Mouse (Mus musculus): ENCODE measurements around the gene Tgfb3. TPM values are rescaled to one million over a fixed set of nuclear protein-coding genes. Genes with fewer than 3 reads are reported as not detected.

Gene Tgfb3
- polyA plus RNA-seq, 2 experiments = 1.2 to 1.3 TPM

- TF ChIP-seq CTCF (IDR thresholded peaks at IDR 0.05; ENCODE audit: low read depth) (no peak), EP300 (IDR thresholded peaks at IDR 0.05; ENCODE audit: low read depth) (no peak)
- ATAC-seq (ENCODE audit: insufficient read depth) = no peak
- H3K9me3 ChIP-seq (ENCODE audit: control insufficient read depth, low read length) = no peaks in the 10 kb centered on the region
- no peaks in the 10 kb centered on the region for H3K4me1 ChIP-seq (replicated peaks; ENCODE audit: control insufficient read depth in 2 of 2, insufficient read depth in 2 of 2, low read length in 1 of 2)
- no peak overlapping the region for H3K4me2 ChIP-seq (ENCODE audit: low read depth)
- no peak overlapping the region for H3K27ac ChIP-seq
- no peak for DNase-seq (ENCODE audit: low read depth in 3 of 3, low spot score in 3 of 3)
- H3K36me3 ChIP-seq (replicated peaks; ENCODE audit: control insufficient read depth, insufficient read depth, low read depth) = no peaks in the 10 kb centered on the region
- no peaks in the 10 kb centered on the region for H3K27me3 ChIP-seq (ENCODE audit: control insufficient read depth, insufficient read depth, low read length)
- WGBS (ENCODE audit: insufficient replicate concordance) = 63% methylated on average over 4 of the region's 4 CpGs
- H3K4me3 ChIP-seq (ENCODE audit: insufficient read depth in 1 of 2, low read depth in 2 of 2, low read length in 2 of 2) = no peak overlapping the region
- no peak overlapping the region for H3K9ac ChIP-seq (replicated peaks)
Measured at GRCm38 (mm10) chr12:86095806-86096205, 17.0 kb upstream of the Tgfb3 start.

- no peaks in the 10 kb centered on the region for H3K4me1 ChIP-seq (replicated peaks; ENCODE audit: control insufficient read depth in 2 of 2, insufficient read depth in 2 of 2, low read length in 1 of 2)
- H3K9me3 ChIP-seq (ENCODE audit: control insufficient read depth, low read length) = no peaks in the 10 kb centered on the region
- no peak for TF ChIP-seq CTCF (IDR thresholded peaks at IDR 0.05; ENCODE audit: low read depth)
- no peak for TF ChIP-seq EP300 (IDR thresholded peaks at IDR 0.05; ENCODE audit: low read depth)
- no peak overlapping the region for H3K9ac ChIP-seq (replicated peaks)
- H3K4me2 ChIP-seq (ENCODE audit: low read depth) = no peak overlapping the region
- 60% methylated on average over 4 of the region's 4 CpGs for WGBS (ENCODE audit: insufficient replicate concordance)
- H3K36me3 ChIP-seq (replicated peaks; ENCODE audit: control insufficient read depth, insufficient read depth, low read depth) = no peaks in the 10 kb centered on the region
- DNase-seq (ENCODE audit: low read depth in 3 of 3, low spot score in 3 of 3) (no peak), ATAC-seq (ENCODE audit: insufficient read depth) (no peak)
- H3K27ac ChIP-seq = no peak overlapping the region
- no peaks in the 10 kb centered on the region for H3K27me3 ChIP-seq (ENCODE audit: control insufficient read depth, insufficient read depth, low read length)
- no peak overlapping the region for H3K4me3 ChIP-seq (ENCODE audit: insufficient read depth in 1 of 2, low read depth in 2 of 2, low read length in 2 of 2)
Measured at GRCm38 (mm10) chr12:86094075-86094474, 15.2 kb upstream of the Tgfb3 start.

- no peak for ATAC-seq (ENCODE audit: insufficient read depth)
- no peak for DNase-seq (ENCODE audit: low read depth in 3 of 3, low spot score in 3 of 3)
- 57% methylated on average over 18 of the region's 18 CpGs for WGBS (ENCODE audit: insufficient replicate concordance)
Measured at GRCm38 (mm10) chr12:86091601-86092132, 12.8 kb upstream of the Tgfb3 start.

GRCm38 (mm10) chr12:86090764-86091163 is 11.9 kb upstream of the Tgfb3 start:
- DNase-seq (ENCODE audit: low read depth in 3 of 3, low spot score in 3 of 3) = no peak

More at GRCm38 (mm10) chr12:86091601-86092132, 12.8 kb upstream of the Tgfb3 start:
- Histone ChIP-seq H3K9me3 (ENCODE audit: control insufficient read depth, low read length) (no peaks in the 10 kb centered on the region), H3K4me2 (ENCODE audit: low read depth) (no peak overlapping the region), H3K27me3 (ENCODE audit: control insufficient read depth, insufficient read depth, low read length) (no peaks in the 10 kb centered on the region), H3K4me1 (replicated peaks; ENCODE audit: control insufficient read depth in 2 of 2, insufficient read depth in 2 of 2, low read length in 1 of 2) (no peaks in the 10 kb centered on the region), H3K9ac (replicated peaks) (no peak overlapping the region), H3K27ac (no peak overlapping the region), H3K36me3 (replicated peaks; ENCODE audit: control insufficient read depth, insufficient read depth, low read depth) (no peaks in the 10 kb centered on the region), H3K4me3 (ENCODE audit: insufficient read depth in 1 of 2, low read depth in 2 of 2, low read length in 2 of 2) (no peak overlapping the region)
- no peak for TF ChIP-seq EP300 (IDR thresholded peaks at IDR 0.05; ENCODE audit: low read depth)
- TF ChIP-seq CTCF (IDR thresholded peaks at IDR 0.05; ENCODE audit: low read depth) = no peak

GRCm38 (mm10) chr12:86088042-86088441 is 9.2 kb upstream of the Tgfb3 start:
- TF ChIP-seq EP300 (IDR thresholded peaks at IDR 0.05; ENCODE audit: low read depth) (no peak), CTCF (IDR thresholded peaks at IDR 0.05; ENCODE audit: low read depth) (no peak)
- no peak overlapping the region for H3K4me2 ChIP-seq (ENCODE audit: low read depth)
- no peak for ATAC-seq (ENCODE audit: insufficient read depth)
- H3K4me3 ChIP-seq (ENCODE audit: insufficient read depth in 1 of 2, low read depth in 2 of 2, low read length in 2 of 2) = no peak overlapping the region
- peaks cover 1% of the 10 kb centered on the region; the same call in 1 of the 2 replicates for H3K27me3 ChIP-seq (ENCODE audit: control insufficient read depth, insufficient read depth, low read length)
- H3K36me3 ChIP-seq (replicated peaks; ENCODE audit: control insufficient read depth, insufficient read depth, low read depth) = no peaks in the 10 kb centered on the region
- H3K9ac ChIP-seq (replicated peaks) = no peak overlapping the region
- 30% methylated on average over 7 of the region's 7 CpGs for WGBS (ENCODE audit: insufficient replicate concordance)
- H3K9me3 ChIP-seq (ENCODE audit: control insufficient read depth, low read length) = no peaks in the 10 kb centered on the region
- no peak for DNase-seq (ENCODE audit: low read depth in 3 of 3, low spot score in 3 of 3)
- H3K4me1 ChIP-seq (replicated peaks; ENCODE audit: control insufficient read depth in 2 of 2, insufficient read depth in 2 of 2, low read length in 1 of 2) = no peaks in the 10 kb centered on the region
- no peak overlapping the region for H3K27ac ChIP-seq

More at GRCm38 (mm10) chr12:86090764-86091163, 11.9 kb upstream of the Tgfb3 start:
- H3K27me3 ChIP-seq (ENCODE audit: control insufficient read depth, insufficient read depth, low read length) = no peaks in the 10 kb centered on the region
- H3K9ac ChIP-seq (replicated peaks) = no peak overlapping the region
- no peak overlapping the region for H3K4me2 ChIP-seq (ENCODE audit: low read depth)
- ATAC-seq (ENCODE audit: insufficient read depth) = no peak
- WGBS (ENCODE audit: insufficient replicate concordance) = 50% methylated on average over 4 of the region's 4 CpGs
- no peaks in the 10 kb centered on the region for H3K9me3 ChIP-seq (ENCODE audit: control insufficient read depth, low read length)
- H3K4me1 ChIP-seq (replicated peaks; ENCODE audit: control insufficient read depth in 2 of 2, insufficient read depth in 2 of 2, low read length in 1 of 2) = no peaks in the 10 kb centered on the region
- no peaks in the 10 kb centered on the region for H3K36me3 ChIP-seq (replicated peaks; ENCODE audit: control insufficient read depth, insufficient read depth, low read depth)
- TF ChIP-seq EP300 (IDR thresholded peaks at IDR 0.05; ENCODE audit: low read depth) (no peak), CTCF (IDR thresholded peaks at IDR 0.05; ENCODE audit: low read depth) (no peak)
- H3K4me3 ChIP-seq (ENCODE audit: insufficient read depth in 1 of 2, low read depth in 2 of 2, low read length in 2 of 2) = no peak overlapping the region
- no peak overlapping the region for H3K27ac ChIP-seq
